Mouse (Mus musculus) retina, postnatal 1 day (tissue): ENCODE results near the gene Klhl7.
"Not testable (repeated sequence)": the region's sequence is repeated elsewhere in the genome, so short reads cannot be mapped to it uniquely, and the experiment has no call there.

ENCODE experiments used
- DNase-seq: peaks from one replicate; pipeline ENCODE4 v3.0.0-alpha.2; 2012

Gene Klhl7

DNA sequence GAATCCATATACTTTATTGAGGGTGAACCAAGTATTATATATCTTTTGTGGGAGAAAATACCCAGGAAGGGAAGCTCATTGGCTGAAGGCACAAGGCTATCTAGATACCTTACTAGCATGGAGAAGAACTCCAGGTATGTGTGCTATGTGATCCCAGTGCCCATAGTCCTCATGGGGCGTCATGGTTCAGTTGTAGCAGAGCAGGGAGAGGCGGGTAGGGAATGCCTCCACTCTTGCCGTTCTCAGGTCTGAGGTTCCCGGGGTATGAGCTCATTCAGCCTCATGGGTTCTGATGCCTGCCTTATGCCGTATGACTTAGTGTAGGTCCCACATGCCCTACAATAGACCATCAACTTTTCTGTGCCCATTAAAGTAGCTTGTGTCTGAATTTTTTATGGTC lies 4.5 kb upstream of the Klhl7 start:
- no peak for DNase-seq

DNA sequence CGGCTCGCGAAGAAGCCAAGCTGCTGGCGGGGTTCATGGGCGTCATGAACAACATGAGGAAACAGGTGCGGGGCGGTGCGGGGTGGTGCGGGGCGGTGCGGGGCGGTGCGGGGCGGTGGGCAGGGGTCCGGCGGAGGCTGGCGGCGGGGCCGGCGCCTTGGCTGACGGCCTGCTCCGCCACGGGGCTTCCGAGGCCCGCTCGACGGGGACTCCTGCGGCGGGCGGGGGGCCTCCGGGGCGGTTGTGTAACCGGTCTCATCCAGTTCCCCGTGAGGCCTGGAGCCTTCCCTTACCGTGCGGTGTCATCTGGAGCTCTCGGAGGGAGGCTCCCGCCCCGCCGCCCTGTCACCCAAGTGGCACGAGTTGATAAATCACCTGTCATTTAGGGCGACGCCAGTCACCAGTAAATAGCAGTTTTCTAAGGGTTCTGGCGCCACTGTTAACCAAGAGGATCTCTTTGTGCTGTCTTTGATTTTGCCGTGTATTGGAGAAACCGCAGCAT lies 456 bp downstream of the Klhl7 start:
- peak; percentile 78 for DNase-seq

DNA sequence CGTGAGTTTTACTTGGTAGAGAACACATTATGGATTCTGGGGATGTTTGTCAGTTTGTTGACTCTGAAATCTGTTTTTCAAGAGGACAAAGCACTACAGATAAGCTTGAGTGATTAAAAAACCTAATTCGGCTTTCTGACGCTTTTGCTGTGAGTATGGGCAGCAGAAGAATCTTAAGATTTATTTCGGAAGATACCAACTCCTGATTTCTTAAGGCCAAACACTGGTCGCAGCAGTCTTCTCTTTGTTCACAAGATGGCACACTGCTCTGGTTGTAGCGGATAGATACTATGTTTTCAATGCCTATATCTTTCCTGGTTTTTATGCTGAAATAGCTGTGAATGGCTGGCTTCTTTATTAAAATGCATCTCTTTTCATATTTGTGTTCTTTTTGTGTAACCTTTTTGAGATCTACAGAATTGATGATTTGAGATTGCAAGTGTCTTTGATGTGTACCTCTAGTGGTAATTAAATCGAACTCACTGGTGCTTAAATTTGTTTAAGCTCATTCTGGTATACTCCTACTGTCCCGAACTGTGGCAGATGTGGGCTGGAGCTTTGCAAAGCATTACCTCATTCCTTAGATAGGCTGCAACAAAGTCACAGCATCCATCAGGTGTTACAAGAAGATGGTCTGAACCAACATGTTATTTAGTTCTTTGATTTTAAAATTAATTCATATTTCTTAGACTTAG lies 1.2 kb downstream of the Klhl7 start:
- peak; percentile 56 for DNase-seq

- DNase-seq: not testable (repeated sequence)
Measured at GRCm38 (mm10) chr5:24103235-24103634, 2.8 kb downstream of the Klhl7 start.

DNA sequence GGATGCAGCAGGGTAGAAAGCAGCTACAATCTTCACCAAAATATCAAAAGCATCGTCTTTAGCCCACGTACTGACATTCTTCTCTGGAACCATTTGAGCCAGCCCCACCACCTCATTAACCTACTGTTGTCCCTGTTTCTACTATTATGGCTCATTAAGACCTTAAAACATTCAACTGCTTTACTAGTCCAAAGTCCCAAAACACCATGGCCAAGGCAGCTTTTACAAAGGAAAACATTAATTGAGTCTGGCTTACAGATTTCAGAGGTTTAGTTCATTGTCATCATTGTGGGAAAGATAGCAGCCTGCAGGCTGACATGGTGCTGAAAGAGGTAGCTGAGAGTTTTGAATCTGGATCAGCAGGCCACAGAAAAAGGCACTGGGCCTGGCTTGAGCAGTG lies 3.4 kb downstream of the Klhl7 start:
- no peak for DNase-seq

GRCm38 (mm10) chr5:24107071-24107739 lies 6.8 kb downstream of the Klhl7 start:
- no peak for DNase-seq

DNA sequence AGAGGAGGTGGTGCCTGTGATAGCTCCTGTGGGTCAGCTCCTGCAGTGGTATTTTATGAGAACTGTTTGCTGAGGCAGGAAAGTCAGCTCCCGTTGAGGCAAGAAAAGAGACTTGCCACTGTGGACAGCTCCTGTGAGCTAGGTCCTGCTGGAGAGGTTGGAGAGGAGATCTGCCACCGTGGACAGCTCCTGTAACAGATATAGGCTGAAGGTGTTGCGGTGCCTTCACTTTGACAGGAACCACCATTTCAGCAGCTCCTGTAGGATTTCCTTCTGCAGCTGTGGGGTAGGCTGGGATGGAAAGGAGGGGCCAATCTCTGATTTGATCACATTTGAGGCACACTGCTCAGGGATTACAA lies 7.3 kb downstream of the Klhl7 start:
- no peak for DNase-seq

DNA sequence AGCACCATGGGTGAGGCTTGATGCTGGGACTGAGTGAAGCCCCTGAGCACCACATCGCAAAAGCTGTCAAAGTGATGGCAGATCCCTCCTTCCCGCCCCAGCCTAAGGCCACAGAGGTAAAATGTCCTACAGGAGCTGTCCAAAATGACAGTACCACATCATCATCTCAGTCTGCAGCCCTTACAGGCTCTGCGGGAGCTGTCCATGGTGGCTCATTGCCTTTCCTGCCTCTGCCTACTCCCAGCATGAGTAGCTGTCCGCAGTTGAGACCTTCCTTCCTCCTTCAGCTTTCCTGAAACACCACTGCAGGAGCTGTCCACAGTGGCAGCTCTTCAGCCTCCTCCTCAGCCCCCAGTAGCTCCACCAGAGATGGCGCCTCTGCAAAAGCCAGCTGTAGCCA lies 9.7 kb downstream of the Klhl7 start:
- peak; percentile 18 for DNase-seq

DNA sequence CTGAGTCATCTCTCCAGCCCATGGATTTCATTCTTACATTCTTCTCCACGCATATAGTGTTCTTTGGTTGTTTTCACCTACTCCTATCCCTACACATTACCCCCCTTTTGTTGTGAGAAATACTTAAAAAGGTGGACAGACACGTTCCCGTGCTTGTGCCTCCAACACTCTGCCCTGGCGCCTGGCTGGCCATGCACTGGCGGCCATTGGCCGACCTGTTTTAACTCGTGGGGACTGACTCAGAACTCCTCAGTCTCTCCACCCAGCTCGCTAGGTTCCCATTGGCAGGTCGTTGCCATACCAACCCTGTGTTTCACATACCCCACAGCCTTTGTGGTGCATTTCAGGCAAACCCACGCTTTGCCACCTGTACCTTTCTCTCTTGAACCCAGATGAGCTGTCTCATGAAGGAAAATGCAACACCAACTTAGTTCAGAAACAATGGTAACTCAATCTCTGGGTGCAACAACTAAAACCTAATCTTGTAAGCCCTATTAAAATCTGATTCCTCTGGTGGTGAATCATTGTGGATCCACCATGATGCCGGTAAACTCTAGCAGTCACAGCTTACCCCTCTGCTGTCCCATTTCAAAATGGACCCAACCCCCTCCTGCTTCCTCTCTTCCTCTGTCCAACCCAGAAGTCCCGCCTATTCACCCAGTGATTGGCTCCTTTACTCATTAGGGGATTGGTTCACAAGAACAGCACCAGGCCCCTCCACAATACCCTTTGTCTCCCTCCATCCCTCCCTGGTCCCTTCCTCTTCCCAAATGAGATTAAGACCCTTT lies 11.9 kb downstream of the Klhl7 start:
- no peak for DNase-seq

GRCm38 (mm10) chr5:24122221-24122620 lies 21.8 kb downstream of the Klhl7 start:
- no peak for DNase-seq

- no peak for DNase-seq
Measured at GRCm38 (mm10) chr5:24124175-24124574, 23.8 kb downstream of the Klhl7 start.

DNA sequence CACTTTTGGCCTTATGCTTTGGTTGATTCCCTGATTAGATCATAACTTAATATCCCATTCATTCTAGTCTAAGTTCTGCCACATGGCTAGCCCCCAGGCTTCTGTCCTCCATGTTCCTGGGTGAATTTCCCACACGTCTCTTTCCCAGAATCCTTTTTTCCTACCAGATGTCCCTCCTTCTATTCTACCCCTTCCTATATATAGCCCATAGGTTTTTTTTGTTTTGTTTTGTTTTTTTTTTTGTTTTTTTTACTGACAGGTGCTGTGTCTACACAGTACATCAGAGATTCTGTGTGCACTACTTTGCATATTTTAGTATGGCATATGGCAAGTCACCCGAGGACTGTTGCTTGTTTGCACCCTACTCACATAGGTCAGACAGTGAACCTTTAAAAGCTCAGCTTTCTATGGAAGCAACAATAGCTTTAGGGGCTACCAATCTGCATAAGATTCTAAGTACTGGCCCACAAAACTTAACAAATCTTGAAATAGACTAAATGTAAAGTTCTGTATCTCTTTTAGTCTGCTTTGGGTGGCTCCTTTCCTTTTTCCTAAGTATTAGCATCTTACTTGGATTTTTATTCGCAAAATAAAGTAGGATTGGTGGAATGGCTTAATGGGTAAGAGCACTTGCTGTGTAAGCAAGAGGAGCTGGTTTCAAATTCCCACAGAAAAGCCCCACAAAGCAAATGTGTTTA lies 24.3 kb downstream of the Klhl7 start:
- no peak for DNase-seq

GRCm38 (mm10) chr5:24125910-24126636 lies 25.7 kb downstream of the Klhl7 start:
- DNase-seq: no peak

GRCm38 (mm10) chr5:24126967-24127366 lies 26.6 kb downstream of the Klhl7 start:
- DNase-seq: no peak

DNA sequence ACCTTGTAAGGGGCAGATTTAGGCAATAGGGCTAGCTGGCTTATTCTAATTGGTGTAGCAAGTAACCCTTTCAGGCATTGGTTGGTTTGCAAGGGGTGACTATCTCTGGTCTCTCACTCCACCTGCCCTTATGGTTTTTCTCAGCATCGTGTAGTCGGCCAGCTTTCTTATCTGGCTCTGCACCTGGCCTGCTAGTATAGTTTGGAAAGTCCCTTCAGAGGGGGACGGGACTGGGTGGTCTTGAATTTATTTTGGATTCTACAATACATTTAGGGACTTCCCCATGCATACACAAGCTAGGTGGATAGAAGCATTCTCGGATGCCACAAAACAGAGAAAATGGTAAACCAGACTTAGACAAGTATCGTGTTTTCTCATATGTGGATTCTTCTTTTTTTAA lies 46.6 kb downstream of the Klhl7 start:
- no peak for DNase-seq

DNA sequence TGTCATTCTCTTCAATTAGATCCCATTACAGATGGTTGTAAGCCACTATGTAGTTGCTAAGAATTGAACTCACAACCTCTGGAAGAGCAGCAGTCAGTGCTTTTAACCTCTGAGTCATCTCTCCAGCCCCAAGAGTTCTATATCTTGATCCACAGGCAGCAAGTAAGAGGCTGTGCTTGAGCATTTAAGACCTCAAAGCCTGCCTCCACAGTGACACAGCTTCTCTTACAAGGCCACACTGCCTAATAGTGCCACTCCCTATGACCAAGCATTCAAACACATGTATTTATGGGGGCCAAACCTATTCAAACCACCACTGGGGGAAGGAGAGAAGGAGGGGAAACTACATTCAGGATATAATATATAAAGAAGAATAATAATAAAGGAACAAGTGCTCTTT lies 51.8 kb downstream of the Klhl7 start:
- DNase-seq: no peak

DNA sequence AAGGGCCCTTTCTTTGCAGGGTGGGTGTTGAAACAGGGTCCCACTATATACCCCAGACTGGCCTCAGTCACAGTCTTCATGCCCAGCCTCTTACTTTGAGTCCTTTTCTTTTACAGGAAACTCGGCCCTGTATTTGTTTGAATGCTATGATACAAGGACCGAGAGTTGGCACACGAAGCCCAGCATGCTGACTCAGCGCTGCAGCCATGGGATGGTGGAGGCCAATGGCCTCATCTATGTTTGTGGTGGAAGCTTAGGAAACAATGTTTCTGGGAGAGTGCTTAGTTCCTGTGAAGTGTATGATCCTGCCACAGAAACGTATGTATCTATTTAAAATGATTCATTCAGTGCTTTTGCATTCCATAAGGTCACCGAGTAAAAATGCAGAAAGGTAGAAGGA lies 56.4 kb downstream of the Klhl7 start:
- DNase-seq: no peak

- peak; percentile 97 for DNase-seq
Measured at GRCm38 (mm10) chr5:24164789-24165445, 64.5 kb downstream of the Klhl7 start, which contains the start of gene Nupl2. TSS of gene Nupl2 (plus strand) at chr5:24164963.

DNA sequence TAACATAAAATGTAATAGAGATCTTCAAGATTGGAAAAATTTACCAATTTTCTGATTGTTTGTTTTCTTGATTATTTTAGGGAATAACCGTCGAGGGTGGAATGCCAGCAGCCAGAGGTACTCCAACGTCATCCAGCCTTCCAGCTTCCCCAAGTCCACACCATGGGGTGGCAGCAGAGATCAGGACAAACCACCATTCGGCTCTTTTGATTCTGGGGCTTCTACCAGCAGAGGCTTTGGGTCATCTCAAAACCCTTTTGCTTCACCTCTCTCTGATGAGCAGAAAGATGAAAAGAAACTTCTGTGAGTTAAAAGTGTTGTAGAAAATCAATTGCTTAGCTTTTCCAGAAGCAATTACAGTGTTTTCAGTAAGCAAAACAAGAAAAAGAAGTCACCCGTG lies 66.9 kb downstream of the Klhl7 start:
- peak; percentile 35 for DNase-seq

GRCm38 (mm10) chr5:24169881-24170280 lies 69.5 kb downstream of the Klhl7 start:
- no peak for DNase-seq

DNA sequence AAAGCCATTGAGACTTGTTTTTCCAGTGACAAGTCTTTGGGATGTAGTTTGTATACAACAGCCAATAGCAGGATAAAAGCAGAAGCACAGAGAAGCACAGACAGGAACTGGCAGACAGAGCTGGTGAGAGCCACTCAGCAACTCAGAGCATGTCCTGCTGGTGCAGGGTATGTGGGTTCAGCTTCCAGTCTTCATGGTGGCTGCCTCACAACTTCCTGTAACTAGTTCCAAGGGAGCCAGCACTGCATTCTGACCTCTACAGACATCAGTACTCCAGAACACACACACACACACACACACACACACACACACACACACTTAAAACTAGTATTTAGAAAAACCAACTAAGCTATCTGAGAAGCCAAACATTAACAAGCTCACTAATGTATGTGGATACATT lies 71.7 kb downstream of the Klhl7 start:
- DNase-seq: no peak
